Mouse (Mus musculus) left cerebral cortex, adult 18-20 months (tissue): ENCODE data around the gene Tmem108. TPM values are rescaled to one million over a fixed set of nuclear protein-coding genes. Genes with fewer than 3 reads are reported as not detected.
A peak's percentile ranks its signal among the peaks of the same experiment; 100 is the strongest.

Experiments used
- DNase-seq, 2 experiments: peaks; one replicate each; pipeline ENCODE4 v3.0.0; 2021 to 2022; ENCODE audit warnings: low spot score in 2 of 2, mixed read lengths in 1 of 2
- total RNA-seq, 2 experiments: library from RNA; stranded (reverse); gene quantifications; 2 replicates each; pipeline ENCODE4 v1.2.3; 2021

The Tmem108 gene
- total RNA-seq, 2 experiments from 2014 or later = 23.7 to 25.9 TPM

- DNase-seq = no peak
These were observed 167.0 kb downstream of the Tmem108 start for GRCm38 (mm10) chr9:103594423-103595189.

GRCm38 (mm10) chr9:103593079-103593478, 168.6 kb downstream of the Tmem108 start:
- no peak for DNase-seq

GRCm38 (mm10) chr9:103591962-103592361, 169.7 kb downstream of the Tmem108 start:
- DNase-seq = no peak

- DNase-seq = no peak
These were observed 170.8 kb downstream of the Tmem108 start for GRCm38 (mm10) chr9:103590801-103591200.

GRCm38 (mm10) chr9:103584865-103585264, 176.8 kb downstream of the Tmem108 start:
- DNase-seq = no peak

GRCm38 (mm10) chr9:103582249-103582961, 179.2 kb downstream of the Tmem108 start:
- no peak for DNase-seq

- DNase-seq = no peak
These were observed 181.0 kb downstream of the Tmem108 start for GRCm38 (mm10) chr9:103580621-103581020.

- no peak for DNase-seq
These were observed 181.5 kb downstream of the Tmem108 start for GRCm38 (mm10) chr9:103580186-103580585.

- no peak for DNase-seq
These were observed 182.1 kb downstream of the Tmem108 start for GRCm38 (mm10) chr9:103579411-103580026.

GRCm38 (mm10) chr9:103577731-103578130, 183.9 kb downstream of the Tmem108 start:
- DNase-seq = no peak

GRCm38 (mm10) chr9:103577181-103577580, 184.5 kb downstream of the Tmem108 start:
- no peak for DNase-seq

- DNase-seq = no peak
These were observed 185.7 kb downstream of the Tmem108 start for GRCm38 (mm10) chr9:103575901-103576300.

GRCm38 (mm10) chr9:103573994-103574750, 187.5 kb downstream of the Tmem108 start:
- DNase-seq = no peak

- DNase-seq = no peak
These were observed 191.4 kb downstream of the Tmem108 start for GRCm38 (mm10) chr9:103570158-103570741.

- no peak for DNase-seq
These were observed 192.7 kb downstream of the Tmem108 start for GRCm38 (mm10) chr9:103568983-103569382.

- DNase-seq = no peak
These were observed 196.5 kb downstream of the Tmem108 start for GRCm38 (mm10) chr9:103565186-103565585.

- peak in 1 of 2 experiments; percentile 48 for DNase-seq
These were observed 197.6 kb downstream of the Tmem108 start for GRCm38 (mm10) chr9:103563864-103564610.

- no peak for DNase-seq
These were observed 199.6 kb downstream of the Tmem108 start for GRCm38 (mm10) chr9:103562063-103562462.

- no peak for DNase-seq
These were observed 202.9 kb downstream of the Tmem108 start for GRCm38 (mm10) chr9:103558741-103559140.

GRCm38 (mm10) chr9:103558240-103558639, 203.4 kb downstream of the Tmem108 start:
- peak; percentile 62 to 73 for DNase-seq
